Mouse (Mus musculus) lung, postnatal 36 days (tissue): ENCODE measurements around the gene Ccr2.
"Not testable (repeated sequence)": the region's sequence is repeated elsewhere in the genome, so short reads cannot be mapped to it uniquely, and the experiment has no call there.

ENCODE experiments used
- DNase-seq: peaks from one replicate; pipeline ENCODE4 v3.0.0; 2022; ENCODE audit warnings: mixed read lengths

Ccr2 gene

DNA sequence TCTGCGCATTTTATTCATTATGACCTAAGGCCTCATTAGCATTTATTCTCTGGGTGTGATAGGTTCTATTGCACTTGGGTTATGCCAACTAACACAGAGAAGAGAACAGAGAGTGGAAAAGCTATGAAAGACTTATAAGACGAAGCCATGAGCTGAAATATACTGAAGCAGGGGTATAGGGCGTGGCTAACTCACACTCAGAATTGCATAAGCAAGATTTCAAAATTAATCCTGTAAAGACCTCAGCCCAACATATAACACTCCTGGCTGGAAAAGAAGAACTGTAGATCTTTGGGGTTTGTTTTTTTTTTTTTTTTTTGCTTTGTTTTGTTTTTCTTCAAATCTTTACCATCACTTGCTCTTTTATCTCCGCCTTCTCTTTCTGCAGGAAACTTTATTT lies at the start of gene Ccr2:
Ccr2 (plus strand) TSS at position 228 of the 400 bp plus-strand sequence.
- DNase-seq, result no peak

DNA sequence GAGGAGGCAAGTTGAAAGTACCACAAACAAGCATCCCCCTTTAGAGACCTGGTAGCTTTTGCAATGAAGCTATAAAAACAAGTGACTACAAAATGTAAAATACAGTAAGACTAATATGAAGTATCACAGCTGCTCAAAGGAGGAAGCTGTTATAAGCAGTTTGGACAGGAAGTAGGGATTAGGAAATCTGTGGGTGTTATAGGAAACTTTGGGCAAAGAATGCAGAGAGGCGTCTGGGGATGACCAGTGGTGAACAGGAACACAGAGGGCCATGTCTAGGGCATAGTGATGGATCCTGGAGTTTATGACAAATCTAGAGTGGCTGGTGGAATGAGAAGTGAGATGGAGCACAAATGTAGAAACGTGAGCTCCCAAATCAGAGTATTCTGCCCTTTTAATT lies 48.2 kb upstream of the Ccr2 start:
- peak; percentile 22 for DNase-seq

DNA sequence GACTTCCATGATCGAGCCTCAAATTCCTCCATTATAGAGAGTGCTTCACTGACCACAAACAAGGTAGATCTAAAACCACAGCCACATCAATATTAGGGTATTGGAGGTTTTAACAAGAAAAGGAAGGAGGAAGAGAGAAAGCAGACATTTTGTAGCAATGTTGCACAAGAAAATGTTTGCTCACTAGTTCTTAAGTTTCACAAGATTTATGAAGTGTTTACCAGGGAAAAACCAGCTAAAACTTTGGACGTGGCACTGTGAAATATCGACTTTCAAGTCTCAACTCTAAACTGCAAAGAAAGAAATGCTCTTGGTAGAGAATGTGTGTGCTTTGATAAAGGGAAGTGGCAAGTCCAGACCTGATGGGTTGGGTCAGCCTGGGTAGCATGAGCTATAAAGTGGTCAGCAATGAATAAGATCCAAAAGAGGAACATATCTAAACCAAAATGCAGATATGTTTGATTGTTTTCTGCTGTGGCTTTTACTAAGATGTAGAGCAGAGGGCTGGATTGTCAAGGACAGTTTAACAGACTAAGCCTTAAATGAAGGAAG lies 45.5 kb upstream of the Ccr2 start:
- peak; percentile 48 for DNase-seq

DNA sequence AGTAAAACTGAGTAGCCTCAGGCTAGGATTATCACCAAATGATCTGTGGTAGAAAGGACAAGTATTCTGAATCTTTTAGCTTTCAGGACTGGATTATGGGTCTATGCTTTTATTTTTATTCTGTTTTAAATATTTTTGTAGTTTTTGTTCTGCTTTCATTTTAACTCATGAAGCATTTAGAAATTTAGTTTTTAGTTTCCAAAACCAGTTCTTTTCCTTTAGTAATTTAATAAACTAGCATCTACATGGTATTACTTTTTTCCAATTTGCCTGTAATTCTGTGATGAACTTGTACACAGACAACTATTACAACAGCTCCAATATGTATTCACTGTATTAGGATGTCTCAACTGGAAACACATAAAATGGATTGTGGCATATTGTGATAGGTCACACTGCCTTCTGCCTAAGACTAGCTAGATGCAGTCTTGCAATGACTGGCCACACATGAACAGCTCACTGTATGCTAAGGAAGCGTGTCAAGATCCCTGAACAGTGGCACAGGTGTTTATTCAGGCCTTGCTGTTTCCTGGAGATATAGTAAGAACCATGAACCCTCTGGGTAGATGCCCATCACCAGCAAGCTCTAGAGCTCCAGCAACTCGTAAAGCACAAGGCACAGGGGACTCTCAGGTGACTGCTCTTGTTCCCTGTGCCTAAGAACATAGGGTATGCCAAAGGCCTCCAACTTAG lies 41.9 kb upstream of the Ccr2 start:
- DNase-seq, result no peak

DNA sequence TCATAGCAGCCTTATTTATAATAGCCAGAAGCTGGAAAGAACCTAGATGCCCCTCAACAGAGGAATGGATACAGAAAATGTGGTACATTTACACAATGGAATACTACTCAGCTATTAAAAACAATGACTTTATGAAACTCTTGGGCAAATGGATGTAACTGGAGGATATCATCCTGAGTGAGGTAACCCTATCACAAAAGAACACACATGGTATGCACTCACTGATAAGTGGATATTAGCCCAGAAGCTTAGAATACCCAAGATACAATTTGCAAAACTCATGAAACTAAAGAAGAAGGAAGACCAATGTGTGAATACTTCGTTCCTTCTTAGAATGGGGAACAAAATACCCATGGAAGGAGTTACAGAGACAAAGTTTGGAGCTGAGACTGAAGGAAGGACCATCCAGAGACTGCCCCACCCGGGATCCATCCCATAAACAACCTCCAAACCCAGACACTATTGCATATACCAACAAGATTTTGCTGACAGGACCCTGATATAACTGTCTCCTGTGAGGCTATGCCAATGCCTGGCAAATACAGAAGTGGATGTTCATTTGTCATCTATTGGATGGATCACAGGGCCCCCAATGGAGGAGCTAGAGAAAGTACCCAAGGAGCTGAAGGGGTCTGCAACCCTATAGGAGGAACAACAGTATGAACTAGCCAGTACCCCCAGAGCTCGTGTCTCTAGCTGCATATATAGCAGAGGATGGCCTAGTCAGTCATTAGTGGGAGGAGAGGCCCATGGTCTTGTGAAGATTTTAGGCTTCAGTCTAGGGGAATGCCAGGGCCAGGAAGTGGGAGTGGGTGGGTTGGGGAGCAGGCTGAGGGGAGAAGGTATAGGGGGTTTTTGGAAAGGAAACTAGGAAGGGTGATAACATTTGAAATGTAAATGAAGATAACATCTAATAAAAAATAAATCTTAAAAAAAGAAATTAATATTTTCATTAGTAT lies 40.0 kb upstream of the Ccr2 start:
- not testable (repeated sequence) for DNase-seq

DNA sequence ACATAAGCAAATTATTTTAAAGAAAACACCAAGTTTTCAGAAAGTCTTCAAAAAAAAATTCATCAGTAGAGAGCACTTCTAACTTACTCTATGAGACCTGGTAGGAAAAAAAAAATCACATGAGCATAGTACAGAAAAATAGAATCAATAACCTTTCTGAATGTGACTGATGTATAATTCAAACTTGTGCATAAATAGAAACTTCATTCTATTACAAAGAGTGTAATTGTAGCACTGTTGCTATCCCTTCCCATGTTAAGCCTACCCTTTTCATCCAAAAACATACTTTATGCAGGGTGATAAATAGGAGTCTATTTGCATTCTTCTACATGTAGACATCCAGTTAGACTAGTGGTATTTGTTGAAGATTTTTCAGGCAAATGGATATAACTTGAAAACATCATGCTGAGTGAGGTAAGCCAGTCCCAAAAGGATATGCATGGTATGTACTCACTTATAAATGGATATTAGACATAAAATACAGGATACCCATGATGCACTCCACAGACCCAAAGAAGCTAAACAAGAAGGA lies 35.1 kb upstream of the Ccr2 start:
- DNase-seq, result no peak

DNA sequence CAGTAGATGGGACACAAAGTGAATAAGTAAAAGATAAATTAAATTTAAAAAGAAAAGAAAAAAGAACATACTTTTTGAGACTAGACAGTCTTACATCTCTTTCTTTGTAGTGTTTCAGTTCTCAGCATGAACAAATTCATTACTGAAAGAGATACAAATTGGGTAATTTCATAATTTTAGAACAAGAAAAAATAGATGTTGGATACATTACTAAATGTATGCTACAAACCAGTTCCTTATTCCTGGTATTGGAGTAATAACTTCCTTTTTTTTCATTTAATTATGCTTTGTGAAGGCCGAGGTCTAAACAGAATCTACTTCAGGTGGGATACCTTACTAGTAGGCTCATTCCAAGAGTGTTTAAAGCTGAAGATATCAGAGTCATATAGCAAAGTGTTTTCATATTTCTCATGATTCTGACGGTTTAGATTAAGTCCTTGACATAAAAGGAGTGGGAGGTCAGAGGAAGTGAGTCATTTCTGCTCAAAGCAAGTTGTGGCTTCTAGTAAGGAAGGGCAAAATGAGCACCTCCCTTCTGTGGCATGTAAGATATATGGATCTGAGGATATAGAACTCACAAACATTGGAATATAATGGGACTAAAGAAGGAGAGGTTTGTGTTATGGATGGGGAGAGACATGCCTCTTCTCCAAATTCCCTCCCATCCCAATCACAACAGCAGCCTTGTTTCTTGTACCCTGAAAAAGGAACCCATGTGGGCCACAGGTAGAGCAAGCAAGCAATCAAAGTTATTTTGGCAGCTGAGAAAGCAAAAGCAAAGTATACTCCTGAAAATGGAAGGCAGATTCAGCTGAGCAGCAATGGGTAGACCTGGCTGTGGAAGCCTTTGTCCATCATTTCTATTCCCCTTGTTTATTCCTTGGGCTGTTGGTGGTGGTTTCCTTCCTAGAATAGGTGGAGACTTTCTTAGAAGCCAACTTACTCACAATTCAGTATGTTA lies 33.4 kb upstream of the Ccr2 start:
- DNase-seq, result peak; percentile 35

DNA sequence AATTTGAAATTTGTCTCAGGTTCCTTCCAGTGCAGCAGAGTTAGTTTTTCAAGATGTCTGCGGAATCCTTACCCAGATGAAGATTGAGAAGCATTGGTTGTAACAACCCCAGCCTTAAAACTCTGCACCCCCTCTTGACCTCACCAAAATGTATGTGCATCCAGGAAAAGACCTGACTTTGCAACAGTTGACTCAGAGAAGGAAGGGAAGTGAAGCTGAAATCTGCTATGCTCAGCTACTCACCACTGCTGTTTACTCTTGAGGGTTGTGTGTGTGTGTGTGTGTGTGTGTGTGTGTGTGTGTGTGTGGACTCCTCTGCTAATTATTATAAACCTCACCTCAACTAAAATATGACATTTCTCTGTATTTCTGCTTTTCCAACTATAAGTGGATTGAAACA lies 30.2 kb upstream of the Ccr2 start:
- DNase-seq, result no peak

DNA sequence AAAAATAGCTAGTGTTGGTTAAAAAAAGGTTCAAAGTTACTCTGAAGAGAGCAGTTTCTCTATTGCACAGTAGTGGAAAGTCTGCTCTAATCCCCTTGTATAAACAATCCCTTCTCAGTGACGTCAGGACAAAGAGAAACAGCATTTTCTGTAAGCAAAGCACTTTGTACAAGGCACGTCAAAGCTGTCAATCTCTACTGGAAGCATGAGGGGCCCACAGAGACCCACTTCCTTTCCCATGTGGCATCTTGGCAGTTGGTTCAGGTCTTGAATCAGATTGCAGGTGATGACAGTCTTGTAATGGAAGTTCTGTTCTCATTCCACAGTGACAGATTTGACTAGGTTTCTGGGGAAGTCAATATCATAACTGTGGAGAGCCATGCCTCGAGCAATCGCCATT lies 21.9 kb upstream of the Ccr2 start:
- DNase-seq, result no peak

DNA sequence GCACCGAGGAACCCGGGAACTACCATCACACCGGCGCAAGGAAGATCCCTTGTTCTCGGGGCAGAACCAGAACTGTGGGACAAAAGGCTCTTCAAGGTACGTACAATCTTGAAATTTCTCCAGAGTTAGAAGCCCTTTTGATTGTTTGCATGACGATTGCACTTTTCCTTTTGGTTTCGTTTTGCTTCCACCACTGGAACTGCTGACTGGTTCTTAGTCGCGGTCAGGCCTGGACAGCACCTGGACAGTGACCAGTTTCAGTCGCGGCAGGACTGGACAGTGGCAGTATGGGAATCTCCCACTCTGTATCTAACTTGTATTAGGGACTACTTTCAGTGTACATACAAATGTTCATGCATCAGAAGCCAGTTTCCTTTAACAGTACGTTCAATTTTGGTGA lies 21.3 kb upstream of the Ccr2 start:
- DNase-seq, result not testable (repeated sequence)

DNA sequence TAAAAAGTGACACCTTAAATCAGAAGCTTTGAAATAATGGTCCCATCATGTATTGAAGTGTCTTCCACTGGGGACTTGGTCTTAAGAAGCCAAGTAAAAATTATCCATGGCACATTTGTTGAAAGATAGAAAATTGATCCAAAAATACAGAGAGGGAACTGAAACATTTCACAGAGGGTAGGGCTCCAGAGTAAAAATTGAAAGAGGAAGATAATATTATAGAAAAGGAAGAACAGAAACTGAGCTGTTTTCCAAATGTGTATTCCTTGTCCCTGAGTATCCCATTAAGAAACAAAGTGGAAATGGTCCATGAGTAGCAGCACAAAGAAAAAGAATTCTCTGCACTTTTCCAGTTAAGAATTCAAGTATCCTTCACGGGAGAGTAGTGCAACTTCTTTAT lies 11.3 kb upstream of the Ccr2 start:
- DNase-seq, result no peak

DNA sequence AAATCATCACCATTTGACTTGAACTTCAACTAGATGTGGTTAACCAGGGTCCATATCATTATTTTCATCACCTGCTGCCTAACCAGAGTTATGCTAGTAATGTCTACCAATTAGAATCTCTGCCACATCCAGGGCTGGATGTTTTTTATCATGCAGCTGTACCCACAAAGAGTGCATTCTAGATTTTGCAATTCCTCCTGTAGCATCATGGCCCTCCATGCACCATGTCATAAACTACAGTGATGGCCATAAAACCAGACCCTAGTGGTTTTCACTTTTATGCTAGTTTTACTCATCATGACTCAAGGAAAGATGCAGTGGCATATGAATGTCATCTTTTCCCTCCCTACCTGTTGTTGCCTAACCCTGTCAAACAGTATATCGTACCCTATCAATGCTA lies 2.6 kb upstream of the Ccr2 start:
- no peak for DNase-seq

DNA sequence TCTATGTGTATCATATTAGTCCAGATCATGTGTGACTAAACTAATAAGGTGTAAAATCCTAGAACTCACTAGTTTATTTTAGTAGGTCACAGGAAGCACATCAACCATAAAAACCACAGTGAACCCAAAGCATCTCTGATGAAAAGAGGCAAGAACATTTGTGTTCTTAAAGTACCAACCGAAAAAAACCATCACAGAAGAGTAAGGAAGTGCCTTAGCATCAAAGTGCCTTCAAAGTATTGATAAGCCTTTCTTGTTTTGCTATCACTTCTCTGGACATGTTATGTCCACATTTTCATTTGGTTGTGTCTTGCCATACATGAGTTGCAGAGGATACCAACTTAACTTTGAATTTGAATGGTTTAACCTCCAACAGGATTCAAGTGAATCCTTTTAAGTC lies 1.4 kb upstream of the Ccr2 start:
- DNase-seq, result no peak

DNA sequence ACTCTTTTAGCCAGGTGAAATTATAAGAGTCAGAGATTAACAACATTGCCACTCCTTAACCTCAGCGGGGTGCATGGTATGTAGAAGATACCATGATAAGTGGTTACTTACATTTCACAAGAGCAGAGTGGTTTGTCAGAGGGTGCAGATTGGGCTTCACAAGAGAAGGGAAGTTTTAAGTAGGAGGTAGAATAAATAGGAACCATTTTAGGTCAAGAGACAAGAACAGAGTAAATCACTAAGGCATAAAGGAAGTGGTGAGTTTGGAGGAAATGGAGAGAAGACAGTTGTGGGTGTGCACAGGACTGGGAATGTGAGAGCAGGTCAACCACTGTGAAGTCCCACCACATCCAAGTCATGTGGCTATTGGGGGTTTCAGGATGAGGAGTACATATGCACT lies 1.4 kb downstream of the Ccr2 start:
- no peak for DNase-seq

DNA sequence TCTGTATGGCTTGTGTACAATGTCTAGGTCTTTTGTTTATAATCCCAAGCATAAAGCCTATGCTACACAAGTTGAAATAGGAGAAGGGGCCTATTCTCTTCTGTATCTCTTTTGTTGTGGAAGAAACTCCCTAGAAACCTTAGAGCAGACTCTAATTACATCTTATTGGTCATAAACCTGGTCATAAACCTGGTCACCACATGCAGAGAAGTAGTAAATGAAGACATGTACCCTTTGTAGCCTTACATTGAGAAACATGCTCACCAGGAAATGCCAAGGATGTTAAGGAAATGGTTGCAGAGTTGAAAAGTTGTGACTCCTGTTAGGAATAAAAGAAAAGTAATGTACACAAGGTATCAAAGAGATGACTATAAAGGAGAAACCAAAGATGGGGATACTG lies 3.4 kb downstream of the Ccr2 start:
- DNase-seq, result no peak

DNA sequence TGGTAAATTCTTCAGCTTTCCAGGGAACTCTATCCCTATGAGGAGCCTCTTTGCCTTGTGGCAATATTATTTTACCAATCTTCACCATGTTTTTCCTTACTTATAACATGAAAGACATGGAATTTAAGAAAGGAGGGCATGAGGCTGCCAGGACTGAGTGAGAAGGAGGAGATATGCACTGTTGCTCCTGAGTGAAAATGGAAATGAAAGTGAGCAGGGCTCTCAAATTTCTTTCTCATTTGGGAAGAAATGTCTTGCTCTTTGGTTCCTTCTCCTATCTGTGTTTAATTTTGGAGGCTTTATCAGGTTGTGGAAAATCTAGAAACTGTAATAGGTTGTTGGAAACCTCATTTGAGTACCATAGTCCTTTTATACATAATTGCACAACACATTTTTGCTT lies 5.5 kb downstream of the Ccr2 start:
- DNase-seq, result no peak

DNA sequence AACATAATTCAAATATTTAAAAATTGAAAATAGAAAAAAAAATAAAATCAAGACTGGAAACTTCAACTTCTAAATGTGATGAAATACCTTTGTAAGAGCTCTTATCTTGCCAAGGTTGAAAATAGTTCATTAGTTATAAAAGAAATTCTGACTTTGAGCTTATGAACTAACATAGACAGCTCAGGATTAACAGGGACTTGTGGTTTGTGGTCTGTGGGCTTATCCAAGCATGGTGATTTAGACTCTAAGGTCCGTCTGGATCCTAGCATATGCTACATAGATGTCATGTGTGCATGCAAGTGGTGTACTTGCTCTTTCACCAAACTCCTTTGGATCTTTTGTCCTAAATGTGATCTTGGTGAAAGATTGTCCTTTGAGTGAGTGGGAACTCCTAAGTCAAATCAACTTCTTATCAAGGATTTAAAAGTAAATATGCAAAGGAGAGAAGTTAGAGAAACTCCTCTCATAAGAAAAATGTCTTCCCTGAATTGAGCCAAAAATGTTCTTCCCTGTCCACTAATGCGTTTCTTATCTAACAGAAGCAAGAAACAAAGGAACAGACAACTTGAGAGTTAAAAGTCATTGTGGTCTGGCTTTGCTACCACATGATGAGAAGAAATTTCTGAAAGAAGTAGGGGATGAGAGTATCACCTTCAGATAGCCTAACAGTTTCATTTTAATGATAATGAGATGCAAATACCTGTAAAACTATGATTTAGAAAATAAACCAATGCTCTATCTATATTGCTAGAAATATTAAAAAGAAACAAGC lies 6.8 kb downstream of the Ccr2 start:
- DNase-seq, result no peak

DNA sequence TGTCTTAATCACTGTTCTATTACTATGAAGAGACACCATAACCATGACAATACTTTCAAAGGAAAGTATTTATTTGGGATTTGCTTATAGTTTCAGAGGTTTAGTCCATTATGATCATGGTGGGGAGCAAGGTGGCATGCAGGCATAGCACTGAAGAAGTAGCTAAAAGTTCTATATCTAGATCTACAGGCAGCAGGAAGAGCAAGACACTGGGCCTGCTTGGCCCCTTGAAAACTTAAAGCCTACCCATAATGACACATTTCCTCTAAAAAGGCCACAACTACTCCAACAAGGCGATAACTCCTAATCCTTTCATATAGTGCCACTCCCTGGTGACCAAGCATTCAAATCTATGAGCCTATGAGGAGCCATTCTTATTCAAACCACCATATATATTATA lies 10.2 kb downstream of the Ccr2 start:
- DNase-seq, result no peak

DNA sequence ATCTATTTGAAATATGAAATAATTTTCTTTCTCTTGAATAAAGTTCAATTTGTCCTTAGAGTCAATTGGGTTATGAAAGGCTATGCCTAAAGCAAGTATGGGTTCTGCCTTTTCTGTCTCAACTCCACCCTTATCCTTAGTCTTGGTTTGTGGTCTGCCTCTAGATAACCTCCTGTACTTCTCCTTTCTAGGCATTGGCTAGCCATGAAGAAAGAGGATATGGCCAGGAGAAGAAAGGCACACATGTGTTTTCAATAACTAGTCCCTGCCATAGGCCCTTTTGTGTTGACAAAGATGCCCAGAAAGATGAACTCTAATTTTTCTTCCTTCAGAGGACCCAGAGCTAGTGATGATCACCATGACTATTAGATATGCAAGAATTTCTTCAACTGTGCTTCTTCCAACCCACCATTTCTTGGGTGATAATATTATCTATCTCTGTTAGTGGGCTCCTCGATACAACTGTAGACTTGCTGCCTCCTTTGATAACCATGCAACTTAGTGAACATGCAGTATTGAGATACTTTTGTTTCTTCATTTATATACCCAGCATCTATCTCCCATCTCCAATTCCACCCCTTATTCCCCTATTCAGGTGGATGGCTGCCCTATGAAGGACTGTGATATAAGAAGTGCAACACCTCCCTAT lies 11.0 kb downstream of the Ccr2 start:
- DNase-seq, result peak; percentile 43

DNA sequence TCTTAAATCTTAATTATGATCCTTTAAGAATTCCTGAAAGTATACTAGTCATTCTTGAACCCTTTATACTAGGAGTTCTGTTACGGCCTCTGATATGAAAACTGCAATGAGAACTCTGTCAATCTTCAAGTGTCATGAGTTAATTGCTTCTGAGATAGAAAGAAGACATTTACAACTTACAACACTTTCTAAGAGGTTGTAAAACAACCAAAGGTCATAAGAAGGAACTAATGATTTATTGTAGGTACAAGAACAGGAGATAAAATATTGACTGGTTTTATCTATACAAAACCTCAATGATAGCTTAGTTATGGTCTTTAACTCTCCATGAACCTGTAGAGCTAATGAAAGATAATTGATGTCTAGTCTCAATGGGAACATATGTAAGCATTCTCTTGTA lies 12.0 kb downstream of the Ccr2 start:
- DNase-seq, result no peak

DNA sequence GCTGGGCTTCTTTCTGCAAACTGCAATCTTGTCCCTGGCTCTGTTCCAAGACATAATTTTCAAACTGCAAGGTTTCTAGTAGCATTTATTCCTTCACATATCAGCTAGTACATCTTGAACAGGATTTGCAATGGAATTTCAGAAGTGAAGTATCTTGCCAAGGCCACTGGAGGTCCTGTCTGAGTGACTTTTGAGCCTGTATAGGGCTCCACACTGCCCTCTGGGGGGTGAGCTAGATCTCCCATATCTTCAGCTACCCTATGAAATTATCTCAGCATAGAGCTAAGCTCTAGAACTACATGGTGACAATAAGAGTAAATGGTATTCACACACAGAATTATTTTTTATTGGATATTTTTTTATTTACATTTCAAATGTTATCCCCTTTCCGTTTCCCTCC lies 16.7 kb downstream of the Ccr2 start:
- peak; percentile 75 for DNase-seq
